Mouse (Mus musculus) stomach, postnatal 0 days (tissue): ENCODE results near the gene Pced1a. TPM values are rescaled to one million over a fixed set of nuclear protein-coding genes. Genes with fewer than 3 reads are reported as not detected.

Experiments used
- ATAC-seq: fragments of 200-750 bp; cut with Nextera tagmentation; 2 replicates; pipeline ENCODE4 v1.8.0; 2017; ENCODE audit not compliant: low FRiP score, low TSS enrichment
- DNase-seq: peaks from one replicate; pipeline ENCODE4 v3.0.0-alpha.2; 2016; ENCODE audit warnings: low spot score
- H3K27ac ChIP-seq: fragments of 300-500 bp; sonication (generic); replicated peaks from 2 replicates; pipeline ENCODE4 v1.5.1; 2014; ENCODE audit warnings: mild to moderate bottlenecking, control low read depth
- H3K27me3 ChIP-seq: fragments of 300-500 bp; sonication (generic); 2 replicates; pipeline ENCODE4 v1.6.1; 2014; ENCODE audit warnings: low read length; ENCODE audit not compliant: control insufficient read depth, insufficient read depth
- H3K36me3 ChIP-seq: fragments of 300-500 bp; sonication (generic); 2 replicates; pipeline ENCODE4 v1.6.1; 2014; ENCODE audit warnings: low read length, mixed read lengths; ENCODE audit not compliant: control insufficient read depth, insufficient read depth
- H3K4me1 ChIP-seq: fragments of 300-500 bp; sonication (generic); replicated peaks from 2 replicates; pipeline ENCODE4 v1.6.1; 2014; ENCODE audit warnings: antibody characterized with exemption; ENCODE audit not compliant: control insufficient read depth, insufficient read depth
- H3K4me2 ChIP-seq: fragments of 300-500 bp; sonication (generic); replicated peaks from 2 replicates; pipeline ENCODE4 v1.6.1; 2014; ENCODE audit warnings: low read depth, mild to moderate bottlenecking, control low read depth, moderate library complexity
- H3K4me3 ChIP-seq: fragments of 300-500 bp; sonication (generic); 2 replicates; pipeline ENCODE4 v1.5.1; 2014; ENCODE audit warnings: low read depth, low read length, control low read depth
- H3K9ac ChIP-seq: fragments of 300-500 bp; sonication (generic); 2 replicates; pipeline ENCODE4 v1.6.1; 2014; ENCODE audit warnings: mild to moderate bottlenecking, low read length, control low read depth, mixed read lengths
- H3K9me3 ChIP-seq: fragments of 300-500 bp; sonication (generic); 2 replicates; pipeline ENCODE4 v1.6.1; 2016; ENCODE audit warnings: low read length; ENCODE audit not compliant: control insufficient read depth
- CTCF ChIP-seq: IDR thresholded peaks from 2 replicates; pipeline ENCODE4 v1.5.1; 2016; ENCODE audit warnings: antibody characterized with exemption, low read depth, mild to moderate bottlenecking, moderate library complexity
- EP300 ChIP-seq: optimal IDR thresholded peaks from 2 replicates; pipeline ENCODE3; 2016; ENCODE audit warnings: antibody characterized with exemption
- WGBS: fragments of 180-500 bp; shearing (Covaris S2); extraction: QIAGEN DNeasy Blood & Tissue Kit; methylation state at CpG from one replicate; pipeline ENCODE4 v1.1.7; 2014; 5-methylcytosine and 5-hydroxymethylcytosine counted together
- polyA plus RNA-seq: library from polyadenylated mRNA; unstranded; fragments of >200 nt; fragmentation: Nextera tagmentation; extraction: Ambion mirVana; gene quantifications from 2 replicates; pipeline ENCODE4 v1.2.1, GENCODE M21; 2015

Gene Pced1a
- polyA plus RNA-seq, 1 experiment from 2014 or later: 4.4 TPM

DNA sequence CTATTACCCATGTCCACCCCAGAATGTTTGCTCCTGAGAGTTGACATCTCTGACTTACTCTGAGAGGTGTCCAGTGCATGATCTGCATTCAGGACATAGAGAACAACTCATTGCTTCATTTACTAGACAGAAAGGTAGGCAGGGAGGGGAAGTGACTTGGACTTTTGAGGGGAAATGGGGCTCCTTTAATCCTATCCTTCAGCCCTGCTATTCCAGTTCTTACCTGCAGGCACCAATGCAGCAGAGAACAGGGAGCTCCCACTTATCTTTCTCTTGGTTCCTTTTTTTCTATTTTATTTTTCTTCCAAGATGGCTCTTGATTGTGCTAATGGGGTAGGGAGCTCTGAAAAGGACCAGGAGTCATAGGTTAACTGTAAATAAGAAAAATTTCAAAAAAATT, 23.9 kb upstream of the Pced1a start:
- H3K4me1 ChIP-seq: peaks cover 6% of the 10 kb centered on the region; the same call in 1 of the 2 replicates

DNA sequence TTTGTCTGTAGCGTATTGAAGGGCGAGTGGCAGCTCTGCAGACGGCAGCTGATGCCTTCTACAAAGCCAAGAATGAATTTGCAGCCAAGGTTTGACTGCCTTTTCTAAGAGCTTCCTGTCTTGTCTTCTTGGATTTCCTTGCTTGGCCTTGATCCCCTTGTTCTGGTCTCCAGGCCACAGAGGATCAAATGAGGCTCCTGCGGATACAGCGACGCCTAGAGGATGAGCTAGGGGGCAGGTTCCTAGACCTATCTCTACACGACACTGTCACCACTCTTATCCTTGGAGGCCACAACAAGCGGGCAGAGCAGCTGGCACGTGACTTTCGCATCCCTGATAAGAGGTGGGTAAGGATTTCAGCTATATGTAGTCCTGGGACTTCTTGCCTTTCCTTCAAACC, 17.7 kb upstream of the Pced1a start:
- no peak overlapping the region for H3K9ac ChIP-seq
- TF ChIP-seq CTCF: no peak
- no peak for TF ChIP-seq EP300
- no peak overlapping the region for H3K4me3 ChIP-seq
- no peaks in the 10 kb centered on the region for H3K27me3 ChIP-seq
- WGBS: 89% methylated on average over 10 of the region's 10 CpGs
- H3K4me1 ChIP-seq: no peaks in the 10 kb centered on the region
- no peaks in the 10 kb centered on the region for H3K9me3 ChIP-seq
- no peak for DNase-seq
- no peak overlapping the region for H3K4me2 ChIP-seq
- no peak for ATAC-seq
- H3K27ac ChIP-seq: no peak overlapping the region
- H3K36me3 ChIP-seq: peaks cover 28% of the 10 kb centered on the region

More for the DNA sequence above, 23.9 kb upstream of the Pced1a start:
- DNase-seq (no peak), ATAC-seq (no peak)
- Histone ChIP-seq H3K27ac (no peak overlapping the region), H3K9me3 (no peaks in the 10 kb centered on the region), H3K9ac (no peak overlapping the region), H3K4me2 (no peak overlapping the region), H3K4me3 (no peak overlapping the region), H3K36me3 (0 out of 2 replicates have a peak, but pooled peaks cover 2% of the 10 kb centered on the region), H3K27me3 (no peaks in the 10 kb centered on the region)
- peak; percentile 30 for TF ChIP-seq CTCF
- TF ChIP-seq EP300: no peak

DNA sequence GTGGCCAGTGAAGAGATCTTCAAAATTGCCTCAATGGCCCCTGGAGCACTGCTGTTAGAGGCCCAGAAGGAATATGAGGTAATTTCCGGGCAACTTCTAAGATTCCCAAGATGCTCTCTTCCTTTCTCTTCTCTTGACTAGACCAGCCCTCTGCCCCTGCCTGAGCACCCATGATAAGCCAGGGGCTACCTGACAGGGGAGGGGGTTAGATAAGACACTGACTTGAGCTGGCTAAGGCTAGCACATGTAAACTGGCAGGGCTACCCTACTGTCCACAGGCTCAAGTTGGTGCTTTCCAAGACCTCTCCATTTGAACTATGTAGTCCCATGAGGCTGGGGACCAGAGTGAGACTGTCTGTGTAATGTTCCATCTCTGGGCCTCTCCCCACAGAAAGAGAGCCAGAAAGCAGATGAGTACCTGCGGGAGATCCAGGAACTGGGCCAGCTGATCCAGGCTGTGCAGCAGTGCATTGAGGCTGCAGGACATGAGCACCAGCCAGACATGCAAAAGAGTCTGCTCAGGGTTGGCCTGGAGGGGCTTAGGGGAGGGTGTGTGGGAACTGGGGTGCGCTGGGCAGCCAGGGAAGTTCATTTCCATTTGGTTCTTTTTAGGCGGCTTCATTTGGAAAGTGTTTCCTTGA, 15.5 kb upstream of the Pced1a start:
- Histone ChIP-seq H3K36me3 (peaks cover 28% of the 10 kb centered on the region), H3K27me3 (no peaks in the 10 kb centered on the region), H3K9ac (no peak overlapping the region), H3K27ac (no peak overlapping the region), H3K4me3 (no peak overlapping the region), H3K9me3 (no peaks in the 10 kb centered on the region), H3K4me2 (no peak overlapping the region), H3K4me1 (no peaks in the 10 kb centered on the region)
- 88% methylated on average over 4 of the region's 4 CpGs for WGBS
- no peak for ATAC-seq
- TF ChIP-seq EP300 (no peak), CTCF (no peak)
- no peak for DNase-seq

DNA sequence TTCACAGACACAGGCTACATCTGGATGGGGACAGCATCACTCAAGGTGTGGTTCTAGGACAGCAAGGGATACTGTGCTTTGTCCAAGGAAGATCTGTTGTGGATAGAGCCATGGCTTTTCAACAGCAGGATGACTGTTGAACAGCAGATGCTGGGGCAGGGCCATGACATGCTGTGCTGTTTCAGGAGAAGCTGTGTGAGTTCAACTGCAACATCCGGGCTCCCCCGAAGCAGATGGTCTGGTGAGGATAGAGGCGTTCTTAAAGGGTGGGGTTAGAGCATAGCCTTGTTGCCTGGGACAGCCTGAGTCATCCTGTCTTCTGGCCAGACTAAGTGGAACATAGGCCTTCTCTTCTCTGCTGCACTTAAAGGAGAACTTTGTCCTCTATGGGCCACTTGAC, 14.4 kb upstream of the Pced1a start:
- Histone ChIP-seq H3K27me3 (no peaks in the 10 kb centered on the region), H3K4me1 (no peaks in the 10 kb centered on the region), H3K4me3 (no peak overlapping the region), H3K36me3 (peaks cover 27% of the 10 kb centered on the region), H3K9me3 (no peaks in the 10 kb centered on the region), H3K27ac (no peak overlapping the region), H3K4me2 (no peak overlapping the region), H3K9ac (no peak overlapping the region)
- DNase-seq: no peak
- TF ChIP-seq EP300: no peak
- no peak for TF ChIP-seq CTCF
- no peak for ATAC-seq
- WGBS: 80% methylated on average over 3 of the region's 3 CpGs

DNA sequence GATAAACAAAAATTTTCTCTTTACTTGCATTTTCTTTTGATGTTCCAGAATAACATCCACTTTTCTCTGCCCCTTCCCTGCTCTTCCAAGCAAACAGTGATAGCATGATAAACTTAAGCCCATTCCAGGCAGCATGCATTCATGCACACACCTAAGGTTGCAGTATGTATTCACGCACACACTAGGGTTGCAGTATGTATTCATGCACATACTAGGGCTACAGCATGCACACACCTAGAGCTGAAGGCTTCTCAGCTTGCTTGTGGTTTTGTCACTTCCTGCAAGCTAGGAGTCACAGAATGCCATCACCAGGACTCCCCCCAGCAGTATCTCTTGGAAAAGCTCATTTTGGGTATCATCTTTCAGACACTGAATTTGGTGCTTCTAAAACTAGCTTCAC, 12.3 kb upstream of the Pced1a start:
- H3K4me3 ChIP-seq: no peak overlapping the region
- 94% methylated on average over 1 of the region's 1 CpGs for WGBS
- ATAC-seq (no peak), DNase-seq (no peak)
- no peaks in the 10 kb centered on the region for H3K9me3 ChIP-seq
- no peak for TF ChIP-seq EP300
- no peak for TF ChIP-seq CTCF
- H3K27ac ChIP-seq: no peak overlapping the region
- H3K4me2 ChIP-seq: no peak overlapping the region
- H3K4me1 ChIP-seq: no peaks in the 10 kb centered on the region
- no peaks in the 10 kb centered on the region for H3K27me3 ChIP-seq
- no peak overlapping the region for H3K9ac ChIP-seq
- peaks cover 22% of the 10 kb centered on the region for H3K36me3 ChIP-seq

DNA sequence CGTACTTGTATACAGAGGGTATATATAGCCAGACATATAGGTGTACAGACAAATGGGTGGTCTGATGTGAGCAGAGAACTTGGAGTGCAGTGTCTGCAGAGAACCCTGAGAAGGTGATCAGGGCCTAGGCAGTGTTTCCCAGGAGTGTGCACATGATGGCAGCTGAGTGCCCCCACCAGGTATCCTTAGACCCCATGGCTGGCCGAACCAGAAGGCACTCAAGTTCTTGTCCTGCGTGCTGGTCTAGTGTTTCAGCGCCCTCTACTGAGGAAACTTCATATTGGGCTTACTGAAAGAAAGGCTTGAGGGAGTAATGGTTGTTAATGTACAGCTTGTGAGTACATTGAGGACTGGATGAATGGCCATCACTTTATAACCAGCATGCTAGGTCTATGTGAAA, 8.7 kb upstream of the Pced1a start:
- H3K4me1 ChIP-seq: no peaks in the 10 kb centered on the region
- no peak overlapping the region for H3K4me3 ChIP-seq
- no peaks in the 10 kb centered on the region; the same call in 1 of the 2 replicates for H3K36me3 ChIP-seq
- 0 out of 2 replicates have a peak, but pooled peaks have one; percentile 32 for ATAC-seq
- H3K27ac ChIP-seq: no peak overlapping the region
- H3K27me3 ChIP-seq: no peaks in the 10 kb centered on the region
- TF ChIP-seq CTCF (peak; percentile 80), EP300 (no peak)
- H3K9ac ChIP-seq: no peak overlapping the region
- peak; percentile 32 for DNase-seq
- H3K4me2 ChIP-seq: no peak overlapping the region
- H3K9me3 ChIP-seq: no peaks in the 10 kb centered on the region
- 22% methylated on average over 4 of the region's 4 CpGs for whole genome bisulfite sequencing
